Mouse (Mus musculus) thymus, postnatal 0 days (tissue): ENCODE measurements around the gene Tldc1. TPM values are rescaled to one million over a fixed set of nuclear protein-coding genes. Genes with fewer than 3 reads are reported as not detected.

Source experiments
- DNase-seq: peaks from one replicate; pipeline ENCODE4 v3.0.0-alpha.2; 2015; ENCODE audit warnings: low spot score
- polyA plus RNA-seq: library from polyadenylated mRNA; unstranded; fragments of >200 nt; fragmentation: Nextera tagmentation; extraction: Ambion mirVana; gene quantifications from 2 replicates; pipeline ENCODE4 v1.2.1, GENCODE M21; 2015

Gene Tldc1
- polyA plus RNA-seq, 1 experiment from 2014 or later, result 9.2 TPM

DNA sequence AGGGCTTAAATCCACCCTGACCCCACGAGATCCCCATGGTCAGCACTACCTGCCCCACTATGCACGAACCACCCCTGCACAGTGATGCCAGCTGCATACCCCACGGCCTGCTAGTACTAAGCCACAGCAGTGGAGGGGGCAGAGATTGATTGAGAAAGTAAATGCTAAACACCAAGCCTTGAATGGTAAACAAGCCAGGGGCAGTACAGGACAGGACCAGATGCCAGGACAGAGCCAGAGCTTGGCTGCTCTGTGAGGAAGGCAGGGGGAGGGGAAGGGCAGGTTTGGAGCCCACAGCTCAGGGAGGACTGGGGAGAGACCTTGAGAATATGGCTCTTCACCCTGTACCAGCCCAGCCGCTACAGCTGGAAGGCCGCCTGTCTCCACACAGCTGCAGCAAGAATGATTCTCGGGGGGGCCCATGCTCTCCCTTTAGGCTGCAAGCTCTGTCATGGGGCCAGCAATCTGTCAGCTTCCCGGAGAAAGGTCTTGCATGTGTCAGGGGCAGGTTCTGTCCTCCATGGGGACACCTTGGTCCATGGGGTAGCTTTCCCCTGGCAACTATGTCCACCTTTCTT is 1.5 kb downstream of the Tldc1 start:
- no peak for DNase-seq

DNA sequence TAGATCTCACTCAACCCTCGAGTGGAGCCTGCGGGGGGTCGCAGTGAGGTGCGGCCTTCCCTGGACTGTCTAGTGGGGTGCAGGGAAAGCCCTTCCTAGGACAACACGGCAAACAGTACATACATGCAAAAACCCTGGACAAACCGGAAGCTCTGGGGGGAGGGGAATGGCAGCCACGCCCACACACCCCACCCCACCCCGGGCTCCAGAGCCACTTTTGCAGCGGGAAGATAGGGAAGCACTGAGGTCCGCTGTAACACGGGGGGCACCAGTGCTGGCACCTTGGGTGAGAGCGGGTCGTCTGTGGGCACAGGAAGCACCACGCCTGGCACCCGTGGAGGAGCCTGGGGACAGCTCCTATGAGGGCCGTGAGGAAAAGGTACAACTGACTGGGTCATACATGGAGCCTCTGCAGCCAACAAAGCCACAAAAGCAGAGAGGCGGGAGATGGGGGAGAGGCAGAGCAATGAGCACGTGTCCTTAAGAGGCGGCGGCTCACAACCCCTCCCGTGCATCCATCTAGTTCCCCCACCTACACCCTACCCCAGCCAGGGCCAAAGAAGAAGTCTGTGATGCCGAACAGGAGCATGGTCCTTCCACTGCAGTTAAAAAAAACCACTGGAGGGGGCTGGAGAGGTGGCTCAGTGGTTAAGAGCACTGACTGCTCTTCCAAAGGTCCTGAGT is 12.3 kb downstream of the Tldc1 start:
- no peak for DNase-seq

DNA sequence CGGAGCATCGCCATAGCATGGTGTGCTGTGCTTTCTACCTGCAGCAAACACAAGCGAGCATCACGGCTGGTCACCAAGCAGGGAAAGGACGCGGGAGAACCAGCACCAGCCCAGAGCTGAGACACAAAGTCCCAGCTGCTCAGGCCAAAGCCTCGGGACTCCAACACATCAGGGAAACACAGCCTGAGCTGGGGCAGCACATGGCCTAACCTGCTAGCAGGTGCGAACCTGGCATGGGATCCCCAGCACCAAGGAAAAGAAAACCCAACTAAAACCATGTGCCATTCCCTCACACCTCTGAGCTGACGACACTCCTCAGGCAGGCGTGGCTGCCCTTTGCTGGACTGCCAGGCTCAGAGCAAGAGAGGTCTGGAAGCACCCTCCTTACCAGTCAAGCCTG is 12.9 kb downstream of the Tldc1 start:
- DNase-seq, result no peak

DNA sequence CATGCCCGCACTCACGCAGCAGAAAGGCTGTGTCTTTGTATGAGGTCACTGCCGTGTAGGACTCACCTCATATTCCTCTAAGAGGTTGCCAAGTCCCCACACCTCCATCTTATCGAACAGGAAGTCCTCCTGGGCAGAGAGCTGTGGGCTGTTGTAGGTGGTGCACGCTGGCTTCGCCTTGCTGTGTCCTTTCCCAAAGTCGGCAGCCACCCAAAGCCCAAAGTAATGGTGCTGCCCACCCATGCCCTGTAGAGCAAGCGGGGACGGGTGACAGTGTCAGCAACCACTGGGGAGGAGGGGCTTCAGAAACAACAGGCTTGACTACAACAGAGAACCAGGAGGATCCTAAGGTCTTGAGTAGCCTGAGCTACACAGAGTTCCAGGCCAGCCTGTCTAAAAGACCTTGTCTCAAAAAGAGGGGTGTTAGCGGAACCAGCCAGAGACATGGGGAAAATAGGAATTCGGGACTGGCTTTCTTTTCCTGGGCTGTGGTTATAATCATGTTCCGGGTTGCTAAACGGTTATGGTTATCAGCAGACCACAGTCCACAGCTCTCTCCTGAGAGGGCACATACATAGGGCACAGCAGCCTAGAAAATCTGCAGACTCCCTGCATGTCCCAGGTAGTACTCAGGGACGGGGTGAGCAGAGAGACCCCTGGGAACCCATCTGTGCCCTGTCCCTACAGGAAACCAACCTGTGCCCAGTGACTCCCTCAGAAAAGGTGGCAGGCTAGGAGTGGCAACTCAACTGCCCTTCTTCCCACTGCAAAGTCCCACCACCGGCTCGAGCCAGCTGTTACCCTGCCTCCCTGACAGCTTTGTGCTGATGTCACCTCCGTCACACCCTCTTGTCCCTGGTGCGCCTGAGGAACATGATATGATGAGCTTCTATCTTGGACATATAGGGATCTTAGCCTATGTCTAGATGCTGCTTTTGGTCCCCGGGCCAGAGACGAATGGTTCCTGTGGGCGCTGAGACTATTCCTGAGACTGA is 15.7 kb downstream of the Tldc1 start:
- no peak for DNase-seq

DNA sequence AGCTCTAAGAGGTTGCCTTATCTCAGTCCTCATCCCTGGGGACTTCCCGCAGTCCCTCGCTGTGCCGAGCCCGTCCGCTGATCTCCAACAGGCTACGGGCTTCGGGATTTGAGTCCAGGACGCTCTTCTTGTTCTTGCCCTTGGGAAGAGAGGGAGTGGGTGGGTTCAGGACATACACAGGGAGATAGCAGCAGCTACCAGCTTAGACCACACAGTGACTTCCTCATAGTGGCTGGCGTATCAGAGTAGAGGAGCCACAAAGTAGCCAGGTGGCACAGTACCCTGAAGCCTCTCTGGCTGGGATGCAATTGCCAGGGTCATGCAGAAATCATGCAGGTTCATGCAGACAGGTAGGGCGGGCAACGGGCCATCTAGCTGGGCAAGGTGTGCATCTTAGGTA is 16.5 kb downstream of the Tldc1 start:
- DNase-seq, result no peak

DNA sequence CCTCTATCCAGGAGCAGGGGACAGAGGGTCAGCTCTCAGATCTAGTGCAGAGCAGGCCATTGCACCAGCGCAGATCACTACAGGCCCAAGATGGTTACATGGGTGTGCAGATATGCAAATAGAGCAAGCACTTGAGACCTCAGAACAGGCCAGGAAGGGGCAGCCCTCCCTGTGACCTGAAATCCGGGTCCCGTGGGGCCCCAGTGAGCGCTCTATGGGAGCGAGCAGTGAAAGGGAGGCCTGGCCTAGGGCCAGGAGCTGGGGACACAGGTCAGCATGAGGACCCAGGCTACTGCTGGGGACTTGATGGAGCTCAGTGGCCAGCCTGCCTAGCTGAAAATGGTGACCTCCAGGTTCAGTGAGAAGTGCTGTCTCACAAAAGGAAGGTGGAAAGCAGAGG is 21.7 kb downstream of the Tldc1 start:
- no peak for DNase-seq

DNA sequence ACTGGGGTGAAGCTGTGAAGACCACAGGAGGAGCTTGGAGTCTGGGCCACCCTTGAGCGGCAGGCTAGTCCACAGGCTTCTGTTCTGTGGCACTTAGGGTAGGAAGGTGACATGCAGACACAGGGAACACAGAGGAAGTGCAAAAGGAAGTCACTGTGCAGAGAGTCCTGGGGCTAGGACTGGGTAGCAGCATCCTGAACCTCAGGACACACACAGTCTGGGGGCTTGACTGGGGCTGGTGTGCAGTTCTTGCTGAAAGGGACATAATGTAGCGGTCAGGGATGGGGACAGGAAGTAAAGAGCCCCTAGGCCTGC is 22.1 kb downstream of the Tldc1 start:
- DNase-seq, result no peak

DNA sequence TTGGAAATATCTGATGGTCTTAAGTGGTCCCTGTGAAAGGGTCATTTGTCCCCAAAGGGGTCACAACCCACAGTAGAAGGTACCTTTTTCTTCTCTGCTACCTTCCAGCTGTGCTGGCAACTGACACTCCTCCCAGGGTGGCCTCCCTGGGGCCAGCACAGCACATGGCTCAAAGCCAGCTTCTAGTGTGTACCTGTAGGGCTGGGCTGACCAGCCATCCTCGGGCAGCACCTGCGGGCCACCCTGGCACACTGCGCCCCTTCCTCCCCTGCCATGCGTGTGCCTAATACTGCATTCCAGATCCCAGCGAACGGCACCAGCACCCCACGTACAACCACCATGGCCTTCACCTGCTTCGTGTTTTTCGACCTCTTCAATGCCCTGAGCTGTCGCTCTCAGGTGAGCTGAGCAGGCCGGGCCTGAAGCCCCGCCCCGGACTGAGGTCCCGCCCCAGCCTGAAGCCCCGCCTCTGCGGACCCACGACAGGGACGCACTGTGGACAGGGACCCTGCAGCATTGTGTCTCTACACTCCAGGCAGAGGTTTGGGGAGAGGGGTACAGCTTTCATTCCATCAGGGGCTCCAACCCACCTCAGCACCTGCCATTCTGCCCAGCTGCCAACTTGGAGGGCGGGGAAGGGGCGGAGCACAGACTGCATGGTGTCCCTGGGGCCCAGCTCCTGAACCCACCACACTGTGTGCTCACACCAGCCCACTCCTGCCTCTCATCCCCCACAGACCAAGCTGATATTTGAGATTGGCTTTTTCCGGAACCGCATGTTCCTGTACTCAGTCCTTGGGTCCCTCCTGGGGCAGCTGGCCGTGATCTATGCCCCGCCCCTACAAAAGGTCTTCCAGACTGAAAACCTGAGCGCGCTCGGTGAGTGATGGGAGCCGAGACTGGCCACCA is 22.7 kb downstream of the Tldc1 start:
- peak; percentile 35 for DNase-seq

DNA sequence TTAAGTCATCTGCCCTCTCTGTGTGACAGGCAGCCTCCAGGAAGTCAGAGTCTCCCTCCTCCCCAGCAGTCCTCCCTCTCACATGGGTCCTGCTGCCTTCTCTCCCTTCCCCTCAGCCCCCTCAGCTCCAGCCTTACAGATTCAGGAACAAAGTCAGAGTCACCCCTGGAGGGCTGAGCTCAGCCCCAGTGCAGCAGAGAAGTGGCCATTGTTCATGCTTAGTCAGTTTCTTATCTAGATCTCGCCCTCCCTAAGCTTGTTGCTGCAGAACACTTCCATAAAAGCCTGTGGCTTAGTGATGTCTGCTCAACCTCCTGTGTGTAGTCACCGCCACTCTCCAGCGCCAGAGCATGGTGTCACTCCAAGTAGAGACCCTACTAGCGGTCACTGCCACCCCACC is 33.6 kb downstream of the Tldc1 start:
- DNase-seq, result no peak

DNA sequence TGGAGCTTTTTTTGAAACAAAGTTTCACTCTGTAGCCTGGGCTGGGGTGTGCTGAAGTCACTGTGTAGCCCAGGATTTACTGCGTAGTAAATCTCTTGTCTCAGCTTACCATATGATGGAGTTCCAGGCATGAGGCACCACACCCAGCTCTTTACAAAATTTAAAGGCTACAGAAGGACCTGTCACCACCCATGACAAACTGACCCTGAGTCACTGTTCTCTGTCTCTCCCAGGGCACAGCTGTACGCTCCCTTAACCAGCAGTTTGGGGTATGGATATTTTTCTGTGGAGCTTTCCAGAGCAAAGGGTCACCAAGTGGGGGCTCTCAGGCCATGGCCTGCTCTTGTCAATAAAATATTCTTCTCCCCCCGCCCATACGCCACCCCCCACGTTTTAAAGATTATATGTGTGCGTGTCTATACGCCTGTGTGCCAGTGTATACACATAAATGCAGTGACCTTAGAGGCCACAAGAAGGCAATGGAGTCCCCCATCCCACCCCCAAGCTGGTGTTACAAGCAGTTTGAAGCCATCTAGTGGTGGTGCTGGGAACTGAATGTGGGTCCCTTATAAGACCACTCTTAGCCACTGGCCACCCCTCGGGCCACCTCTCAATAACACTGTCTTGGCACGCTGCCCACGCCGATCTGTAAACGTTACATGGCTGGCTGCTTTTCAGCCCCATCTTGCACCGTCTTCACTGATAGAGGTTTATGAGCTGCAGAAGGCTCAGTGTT is 34.8 kb downstream of the Tldc1 start:
- peak; percentile 71 for DNase-seq

DNA sequence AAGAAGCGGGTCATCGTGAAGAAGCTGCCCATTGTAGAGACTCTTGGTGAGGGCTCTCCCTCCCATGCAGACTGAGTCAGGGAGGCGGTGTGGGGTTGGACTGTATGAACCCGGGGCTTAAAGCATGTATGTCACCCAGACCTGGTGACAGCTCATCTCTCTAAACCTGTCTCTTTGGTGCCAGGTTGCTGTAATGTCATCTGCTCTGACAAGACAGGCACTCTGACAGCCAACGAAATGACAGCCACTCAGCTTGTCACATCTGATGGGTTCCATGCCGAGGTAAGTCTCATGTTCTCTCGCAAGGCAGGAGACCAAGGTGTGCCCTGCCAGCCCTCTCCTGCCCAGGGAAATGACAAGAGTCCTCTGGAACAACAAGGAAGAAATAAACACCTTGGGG is 35.8 kb downstream of the Tldc1 start:
- DNase-seq, result no peak

DNA sequence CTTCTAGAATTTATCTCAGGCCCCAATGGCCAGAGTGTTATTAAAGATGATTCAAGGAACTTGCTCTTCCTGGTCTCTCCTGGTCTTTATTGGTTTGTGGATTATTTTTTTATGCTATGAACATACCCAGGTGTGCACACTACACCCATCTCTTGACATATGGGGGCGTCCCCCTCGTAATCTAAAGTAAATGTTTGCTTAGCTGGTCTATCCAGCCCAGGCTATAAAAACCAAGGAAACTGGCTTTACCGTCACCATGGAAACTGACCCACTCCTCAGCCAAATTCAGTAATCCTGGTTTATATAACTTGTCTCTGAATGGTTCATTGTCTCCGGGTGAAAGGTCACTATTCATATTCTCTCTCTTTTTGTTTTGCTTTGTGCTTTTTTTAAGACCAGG is 37.6 kb downstream of the Tldc1 start:
- DNase-seq, result no peak

DNA sequence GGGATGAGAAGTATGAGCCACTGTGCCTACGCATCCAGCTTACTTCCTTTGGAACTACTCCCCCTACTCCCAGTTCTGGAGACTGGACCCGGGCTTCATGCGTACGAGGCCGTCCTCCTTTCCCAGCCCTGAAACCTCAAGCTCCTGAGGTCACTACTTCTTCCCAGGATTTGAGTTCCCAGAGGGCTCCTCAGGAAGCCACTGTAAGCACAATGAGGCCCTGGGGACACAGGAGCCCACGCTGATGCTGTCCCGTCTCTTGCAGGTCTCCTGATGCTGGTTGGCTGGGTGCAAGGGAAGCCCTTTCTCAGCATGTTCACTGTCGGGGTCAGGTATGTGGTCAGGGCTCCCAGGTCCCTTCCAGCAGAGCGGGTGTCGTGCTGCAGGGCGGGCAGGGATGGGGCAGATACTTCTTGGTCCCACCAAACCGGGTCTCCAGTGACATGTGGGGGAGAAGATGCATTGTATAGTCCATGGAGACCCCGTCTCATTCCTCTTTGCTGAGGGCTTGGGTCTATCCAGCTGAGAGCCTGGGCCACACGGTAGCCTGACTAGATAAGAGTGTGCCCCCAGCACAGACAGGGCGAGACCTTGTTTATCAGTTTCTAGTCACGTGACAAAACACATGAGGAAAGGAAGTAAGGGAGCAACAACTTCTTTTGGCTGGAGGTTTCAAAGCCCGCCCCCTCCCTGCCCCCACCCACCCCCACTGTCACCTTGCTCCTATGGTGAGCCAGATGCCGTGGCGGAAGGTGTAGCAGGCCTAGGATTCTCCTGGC is 39.9 kb downstream of the Tldc1 start:
- no peak for DNase-seq

DNA sequence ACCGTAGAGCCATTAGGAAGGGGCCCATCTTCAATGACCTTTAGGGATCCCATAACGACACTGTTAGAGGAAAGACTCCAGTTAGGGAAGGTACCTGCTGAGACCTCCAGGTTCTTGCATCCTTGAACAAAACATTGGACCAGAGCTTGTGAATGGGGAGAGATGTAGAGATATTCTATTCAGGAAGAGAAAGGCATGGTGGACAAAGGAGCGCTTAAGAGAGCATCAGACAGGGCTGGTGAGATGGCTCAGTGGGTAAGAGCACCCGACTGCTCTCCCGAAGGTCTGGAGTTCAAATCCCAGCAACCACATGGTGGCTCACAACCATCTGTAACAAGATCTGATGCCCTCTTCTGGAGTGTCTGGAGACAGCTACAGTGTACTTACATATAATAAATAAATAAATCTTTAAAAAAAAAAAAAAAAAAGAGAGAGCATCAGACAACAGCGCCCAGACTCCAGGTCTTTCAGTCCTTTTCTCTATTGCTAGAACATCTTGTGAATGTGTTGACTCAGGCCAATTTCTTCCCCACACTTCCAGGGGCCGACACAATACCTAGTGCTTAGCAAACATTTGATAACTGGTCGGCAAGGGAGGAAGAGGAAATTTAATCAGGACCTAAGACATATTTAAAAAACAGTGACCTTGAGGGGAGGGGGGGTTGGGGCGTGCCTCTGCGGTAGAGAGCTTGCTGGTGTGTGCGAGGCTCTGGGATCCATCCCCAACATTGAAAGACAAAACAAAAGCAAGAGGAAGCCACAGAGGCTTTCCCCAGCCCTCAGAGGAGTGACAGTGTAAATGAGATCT is 40.9 kb downstream of the Tldc1 start:
- DNase-seq, result no peak

DNA sequence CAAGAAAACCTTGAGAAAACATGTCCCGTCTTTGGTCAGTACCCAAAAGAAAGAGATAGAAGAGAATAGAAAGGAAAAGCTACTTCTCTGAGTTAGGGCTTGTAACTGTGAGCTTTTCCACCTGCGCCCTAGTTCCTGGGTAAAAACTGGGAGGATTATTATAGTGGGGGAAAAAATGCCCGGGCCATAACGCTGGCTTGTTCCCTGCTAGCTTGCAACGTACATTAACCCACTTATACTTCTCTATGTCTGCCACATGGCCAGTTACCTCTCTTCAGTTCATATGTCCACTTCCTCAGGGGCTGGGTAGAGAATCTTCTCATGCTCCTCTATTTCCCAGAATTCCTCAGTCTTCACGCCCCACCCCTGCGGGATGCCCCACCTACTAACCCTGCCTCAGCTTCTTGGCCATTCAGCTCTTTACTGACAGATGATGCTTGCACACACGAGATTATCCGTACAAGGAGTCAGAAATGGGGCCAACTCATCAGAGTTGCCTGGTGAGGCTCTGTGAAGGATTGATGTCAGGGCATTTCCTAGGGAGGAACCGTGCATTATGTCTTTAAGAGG is 41.8 kb downstream of the Tldc1 start:
- no peak for DNase-seq

DNA sequence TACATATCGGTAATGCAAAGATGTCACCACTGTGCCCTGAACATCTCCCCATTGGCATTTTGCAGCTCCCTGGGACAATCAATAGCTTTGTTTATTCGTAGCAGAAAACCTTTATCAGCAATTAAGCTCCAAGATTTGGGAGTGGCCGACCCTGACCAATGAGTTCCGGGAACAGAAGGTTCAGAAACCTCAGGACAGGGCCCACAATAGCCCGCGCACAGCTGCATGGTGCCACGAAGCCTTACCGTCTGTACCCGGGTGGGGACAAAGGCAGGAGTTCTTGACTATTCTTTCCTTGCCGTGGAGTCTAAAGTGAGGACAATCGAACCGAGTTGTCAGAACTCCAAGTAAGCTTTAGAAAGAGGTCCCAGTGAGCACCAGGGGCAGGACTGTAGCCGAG is 46.1 kb downstream of the Tldc1 start:
- DNase-seq, result no peak

DNA sequence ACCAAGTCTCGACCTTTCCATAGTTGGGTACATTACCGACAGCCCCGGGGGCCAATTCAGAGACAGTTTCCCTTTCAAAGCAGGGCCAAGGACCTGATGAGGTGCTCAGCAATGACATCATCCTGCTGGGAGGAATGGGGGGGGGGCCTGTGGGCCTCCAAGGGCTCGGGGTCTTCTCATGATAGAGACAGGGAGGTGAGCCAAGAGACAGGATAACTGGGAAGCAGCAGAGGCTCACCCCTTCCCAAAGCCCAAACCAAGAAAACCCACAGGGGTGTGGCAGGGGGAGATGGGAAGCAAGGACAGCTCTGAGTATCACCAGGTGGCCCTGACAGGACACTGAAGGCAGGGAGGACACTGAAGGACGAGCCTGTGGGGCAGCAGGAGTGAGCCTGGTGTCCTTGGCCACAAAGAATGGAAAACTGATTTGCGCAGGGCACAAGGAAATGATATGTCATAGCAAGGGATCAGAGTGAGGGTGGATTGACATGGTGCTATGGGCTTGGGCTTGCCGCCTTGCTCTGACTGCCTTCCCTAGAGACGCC is 49.8 kb downstream of the Tldc1 start:
- no peak for DNase-seq

DNA sequence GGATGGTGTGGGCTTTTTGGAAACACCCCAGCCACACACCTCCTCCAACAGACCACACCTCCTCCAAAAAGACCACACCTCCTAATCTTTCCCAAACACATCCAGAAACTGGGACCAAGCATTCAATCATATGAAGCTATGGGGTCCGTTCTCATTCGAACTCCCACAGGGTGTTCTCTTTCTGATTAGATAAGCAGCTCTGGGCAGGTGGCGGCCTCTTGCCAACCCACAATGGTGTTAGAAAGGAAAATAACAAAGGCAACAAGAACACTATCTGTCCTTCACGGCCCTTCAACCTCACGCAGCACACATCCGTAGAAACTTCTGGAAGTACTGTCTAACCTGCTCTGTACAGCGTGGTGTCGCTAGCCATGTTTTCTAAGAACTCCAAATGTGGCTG is 51.1 kb downstream of the Tldc1 start:
- no peak for DNase-seq
